Mouse (Mus musculus): ENCODE measurements around the gene Tnfrsf21.

DNA sequence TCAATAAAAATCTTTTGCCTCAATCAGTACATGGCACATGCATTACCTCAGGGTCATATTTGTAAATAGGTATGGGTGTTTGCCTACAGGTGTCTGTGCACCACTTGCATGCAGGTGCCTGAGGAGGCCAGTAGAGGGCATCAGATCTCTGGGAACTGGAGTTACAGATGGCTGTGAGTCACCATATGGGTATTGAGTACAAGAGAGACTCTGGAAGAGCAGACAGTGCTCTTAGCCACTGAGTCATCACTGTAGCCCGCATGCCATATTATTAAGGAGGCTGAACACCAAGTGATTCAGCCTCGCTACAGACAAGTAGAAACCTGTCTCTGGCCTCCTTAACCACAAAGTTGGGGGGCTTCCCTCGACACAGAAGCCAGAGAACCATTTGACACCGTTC, 26.4 kb upstream of the Tnfrsf21 start:
- no peak for TF ChIP-seq POLR2A (IDR thresholded peaks at IDR 0.05; ENCODE audit: control insufficient read depth, low read depth, low read length)
- TF ChIP-seq CTCF (IDR thresholded peaks at IDR 0.05; ENCODE audit: control insufficient read depth, insufficient read depth, insufficient replicate concordance, low read depth, low read length) = peak; percentile 34; the same call in 1 of the 2 replicates

Data from testis, adult 2 months (tissue).